Mouse (Mus musculus) kidney, adult 18-20 months (tissue): ENCODE measurements around the gene Fer1l5.

ENCODE experiments used
- DNase-seq: peaks from one replicate; pipeline ENCODE4 v3.0.0; 2021

The Fer1l5 gene

GRCm38 (mm10) chr1:36433616-36434015 lies 61.5 kb downstream of the Fer1l5 start:
- no peak for DNase-seq

DNA sequence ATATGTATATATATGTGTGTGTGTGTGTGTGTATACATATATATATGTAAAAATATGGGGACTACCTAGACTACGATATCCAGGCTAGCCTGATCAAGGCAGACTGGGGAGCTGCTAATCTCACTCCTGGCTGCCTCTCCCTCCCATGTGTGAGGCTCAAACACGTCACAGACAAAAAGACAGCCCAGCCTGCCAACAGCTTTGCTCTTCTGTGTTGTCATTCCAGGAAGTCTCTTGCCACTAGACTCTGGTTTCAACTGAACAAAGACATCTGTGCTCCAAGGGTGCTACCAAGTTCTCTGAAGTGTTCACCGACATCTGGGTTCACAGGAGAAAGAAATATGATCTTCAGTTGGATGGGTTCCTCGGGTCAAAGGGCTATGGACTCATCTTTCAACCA lies 63.0 kb downstream of the Fer1l5 start:
- DNase-seq: no peak

DNA sequence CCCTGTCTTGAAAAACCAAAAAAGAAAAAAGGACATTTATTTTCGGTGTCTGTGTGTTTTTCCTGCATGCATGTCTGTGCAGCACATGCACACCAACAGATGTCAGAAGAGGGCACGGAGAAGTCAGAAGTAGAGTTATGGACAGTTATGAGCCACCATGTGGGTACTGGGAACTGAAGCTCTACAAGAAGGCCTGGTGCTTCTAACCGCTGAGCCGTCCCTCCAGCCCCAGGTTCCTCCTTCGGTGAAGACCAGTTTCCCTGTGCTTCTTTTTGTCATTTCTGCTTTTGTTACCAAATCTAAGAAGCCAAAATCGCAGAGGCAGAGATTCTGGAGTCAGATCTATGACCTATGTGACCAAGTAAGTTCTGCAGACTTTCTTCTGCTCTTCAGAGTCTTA lies 64.4 kb downstream of the Fer1l5 start:
- DNase-seq: no peak

- no peak for DNase-seq
Measured at GRCm38 (mm10) chr1:36437223-36437622, 65.1 kb downstream of the Fer1l5 start.

GRCm38 (mm10) chr1:36441101-36441500 lies 69.0 kb downstream of the Fer1l5 start:
- DNase-seq: no peak

DNA sequence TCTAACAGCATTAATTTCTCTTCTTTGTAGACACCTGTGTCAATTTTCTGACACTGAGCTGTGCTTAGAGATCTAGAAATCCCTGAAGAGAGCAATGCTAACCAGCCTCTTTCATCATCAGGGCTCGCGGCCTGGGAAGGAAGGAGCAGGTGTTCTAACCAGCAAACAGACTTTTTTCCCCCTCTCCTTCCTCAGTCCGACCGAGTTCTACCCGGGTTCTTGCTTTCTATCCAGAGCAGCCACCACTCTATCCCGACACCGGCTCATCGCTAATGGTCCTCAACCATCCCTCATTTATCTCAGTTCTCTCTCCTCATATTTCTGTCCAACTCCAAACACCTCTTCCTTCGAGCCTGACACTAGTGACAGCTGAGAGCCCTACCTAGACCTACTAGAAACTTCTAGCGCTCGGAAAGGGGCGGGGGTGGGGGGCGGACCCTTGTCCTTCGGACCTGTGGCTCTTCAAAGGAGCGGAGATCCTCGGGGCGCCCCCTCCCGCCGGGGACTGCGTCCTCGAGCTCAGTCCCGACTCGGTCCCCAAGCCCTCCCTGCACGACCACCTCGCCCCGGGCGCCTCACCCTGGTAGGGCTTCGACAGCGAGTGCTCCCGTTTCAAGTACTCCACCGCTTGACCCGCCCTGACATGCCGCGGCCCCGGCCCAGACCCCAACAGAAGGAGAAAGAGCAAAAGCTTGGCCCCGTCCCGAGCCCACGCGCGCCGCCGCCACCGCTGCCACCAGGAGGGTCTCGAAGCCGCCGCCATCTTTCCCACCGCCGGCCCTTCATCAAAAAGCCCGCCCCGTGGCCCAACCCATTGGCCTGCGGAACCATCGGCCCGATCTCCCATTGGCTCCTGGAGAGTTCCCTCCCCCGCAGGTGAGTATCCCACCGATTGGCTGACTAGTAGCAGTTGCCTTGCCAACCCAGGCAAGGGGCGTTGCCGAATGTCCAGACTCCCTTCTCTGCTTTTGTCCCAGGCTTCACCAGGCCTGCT lies 72.7 kb downstream of the Fer1l5 start, which contains the start of gene Lman2l:
Gene Lman2l, minus strand, starts transcription at position 801 of the 994 bp plus-strand sequence.
- DNase-seq: peak; percentile 96

- no peak for DNase-seq
Measured at GRCm38 (mm10) chr1:36445508-36445907, 73.4 kb downstream of the Fer1l5 start.

- no peak for DNase-seq
Measured at GRCm38 (mm10) chr1:36446106-36446824, 74.2 kb downstream of the Fer1l5 start.

DNA sequence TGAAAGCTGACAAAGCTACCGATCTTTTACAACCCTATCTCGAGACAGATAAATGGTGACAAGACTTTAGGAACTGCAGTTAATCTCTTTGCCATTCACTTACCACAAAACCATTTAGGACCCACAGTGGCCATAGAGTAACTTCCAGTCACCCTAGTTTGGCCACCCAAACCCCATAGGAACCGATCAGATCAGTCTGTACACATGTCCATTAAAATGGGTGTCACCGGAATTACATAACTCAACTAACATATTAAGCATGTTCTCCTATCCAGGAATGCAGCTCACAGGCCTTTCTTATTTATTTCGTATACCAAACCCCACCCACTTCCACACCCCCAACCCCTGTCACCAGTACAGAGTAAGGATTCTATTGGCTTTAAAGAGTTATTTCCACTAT lies 74.8 kb downstream of the Fer1l5 start:
- DNase-seq: no peak

DNA sequence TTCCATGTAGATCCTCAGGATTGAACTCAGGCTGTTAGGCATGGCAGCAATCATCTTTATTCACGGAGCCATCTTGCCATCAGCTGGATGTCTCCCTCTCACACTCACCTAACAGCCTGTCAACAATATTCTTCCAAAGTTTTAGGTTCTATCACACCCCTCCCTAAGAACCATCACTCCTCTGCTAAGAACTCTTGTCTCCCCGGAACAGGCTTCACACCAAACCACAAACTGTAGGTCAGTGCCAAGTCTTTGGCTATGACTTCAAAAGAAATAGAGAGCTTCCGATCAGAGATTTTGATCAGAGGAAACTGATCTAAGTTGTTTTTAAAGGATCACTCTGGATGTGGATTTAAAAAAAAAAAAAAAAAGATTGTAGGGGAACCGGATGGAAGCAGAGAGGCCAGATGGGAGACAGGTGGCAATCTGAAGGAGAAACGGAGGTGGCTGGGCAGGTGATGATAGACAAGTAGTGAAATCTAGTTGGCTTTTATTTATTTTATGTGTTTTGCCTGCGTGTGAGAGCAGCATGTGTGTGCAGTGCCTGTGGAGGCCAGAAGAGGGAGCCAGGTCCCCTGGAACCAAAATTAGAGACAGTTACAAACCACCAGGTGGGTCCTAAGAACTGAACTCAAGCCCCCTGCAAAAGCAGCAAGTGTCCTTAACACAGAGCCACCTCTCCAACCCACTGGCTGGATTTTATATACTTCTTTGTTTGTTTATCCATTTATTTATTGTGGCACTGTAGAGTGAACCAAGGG lies 82.1 kb downstream of the Fer1l5 start:
- no peak for DNase-seq

DNA sequence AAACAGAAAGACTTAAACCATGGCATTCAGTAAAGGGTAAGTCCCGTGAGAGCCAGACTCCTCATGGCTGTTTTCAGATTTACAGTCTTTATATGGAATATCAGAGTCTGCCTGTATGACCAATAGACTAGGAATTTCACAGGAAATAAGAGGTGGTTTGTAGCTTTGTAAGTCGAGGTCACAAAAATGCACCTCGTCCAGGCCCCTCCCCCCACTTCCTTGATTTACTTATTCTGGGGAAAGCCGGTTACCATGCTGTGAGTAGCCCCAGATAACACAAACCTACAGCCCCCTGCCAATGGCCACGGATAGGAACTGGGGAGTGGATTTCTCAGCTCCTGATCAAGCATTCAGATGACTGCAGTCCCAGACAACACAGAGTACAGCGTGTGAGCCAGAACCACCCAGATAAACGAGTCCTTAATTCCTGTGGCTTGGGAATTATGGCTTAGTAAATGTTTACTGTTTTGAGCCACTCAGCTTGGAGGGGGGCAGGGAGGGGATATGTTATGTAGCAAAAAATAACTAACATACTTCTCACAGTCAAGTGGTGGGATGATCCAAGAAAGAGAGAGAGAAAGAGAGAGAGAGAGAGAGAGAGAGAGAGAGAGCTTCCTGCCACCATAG lies 85.4 kb downstream of the Fer1l5 start:
- DNase-seq: no peak

- no peak for DNase-seq
Measured at GRCm38 (mm10) chr1:36458169-36458568, 86.1 kb downstream of the Fer1l5 start.

GRCm38 (mm10) chr1:36461829-36462228 lies 89.7 kb downstream of the Fer1l5 start:
- DNase-seq: no peak

GRCm38 (mm10) chr1:36465641-36466160 lies 93.6 kb downstream of the Fer1l5 start:
- no peak for DNase-seq

- DNase-seq: no peak
Measured at GRCm38 (mm10) chr1:36467446-36467845, 95.4 kb downstream of the Fer1l5 start.

- no peak for DNase-seq
Measured at GRCm38 (mm10) chr1:36469811-36470444, 97.8 kb downstream of the Fer1l5 start.

- peak; percentile 89 for DNase-seq
Measured at GRCm38 (mm10) chr1:36471181-36472105, 99.4 kb downstream of the Fer1l5 start, which contains the start of gene Cnnm4. Gene Cnnm4 (plus strand): TSS chr1:36471620.
